Mouse (Mus musculus) NIH3T3 (cell line): Measurements from ENCODE around the gene Scn9a.

Experiments used
- DNase-seq: peaks from one replicate; pipeline ENCODE4 v3.0.0-alpha.2; 2012; ENCODE audit warnings: low read depth

Gene Scn9a

GRCm38 (mm10) chr2:66634580-66635359, at the start of gene Scn9a:
Gene Scn9a, minus strand, starts transcription at chr2:66634962.
- no peak for DNase-seq

DNA sequence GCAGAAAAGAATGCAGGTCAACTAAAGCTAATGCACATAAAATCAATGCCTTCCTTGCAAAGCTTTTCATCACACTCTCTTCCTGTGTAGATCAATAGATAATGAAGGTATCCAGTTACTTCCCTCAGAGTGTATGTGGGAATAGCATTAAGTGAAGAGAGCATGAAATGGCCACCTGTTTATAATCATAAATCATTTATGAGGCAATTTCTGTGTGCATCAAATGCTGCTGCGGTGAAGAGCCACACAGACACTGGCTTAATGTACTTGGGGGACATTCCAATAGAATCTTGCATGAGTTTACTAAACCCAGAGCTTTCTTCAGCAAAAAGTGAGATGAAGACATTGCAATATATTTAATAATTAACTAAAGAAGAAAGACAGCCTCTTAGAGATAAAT, 27.2 kb upstream of the Scn9a start:
- no peak for DNase-seq

DNA sequence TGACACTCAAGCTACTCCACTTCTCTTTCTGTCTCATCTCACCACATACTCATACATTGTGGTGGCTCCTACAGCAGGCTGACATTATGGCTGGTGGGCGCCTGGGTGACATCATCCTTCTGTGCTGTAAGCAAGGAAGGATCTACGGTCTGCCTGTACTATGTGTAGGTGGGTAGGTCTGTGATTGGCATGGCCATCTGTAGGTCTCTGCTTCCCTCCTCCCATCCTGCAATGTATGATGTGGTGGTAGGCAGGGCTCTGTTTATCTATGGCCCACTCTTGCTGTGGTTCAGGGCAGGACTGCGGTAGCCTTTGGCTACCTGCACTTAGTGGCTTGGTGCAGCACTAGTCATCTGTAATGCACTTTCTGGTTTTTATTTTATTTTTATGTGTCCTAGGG, 21.7 kb upstream of the Scn9a start:
- no peak for DNase-seq

- DNase-seq: no peak
Measured at GRCm38 (mm10) chr2:66655431-66655830, 20.7 kb upstream of the Scn9a start.

GRCm38 (mm10) chr2:66644384-66644783, 9.6 kb upstream of the Scn9a start:
- DNase-seq: peak; percentile 74

DNA sequence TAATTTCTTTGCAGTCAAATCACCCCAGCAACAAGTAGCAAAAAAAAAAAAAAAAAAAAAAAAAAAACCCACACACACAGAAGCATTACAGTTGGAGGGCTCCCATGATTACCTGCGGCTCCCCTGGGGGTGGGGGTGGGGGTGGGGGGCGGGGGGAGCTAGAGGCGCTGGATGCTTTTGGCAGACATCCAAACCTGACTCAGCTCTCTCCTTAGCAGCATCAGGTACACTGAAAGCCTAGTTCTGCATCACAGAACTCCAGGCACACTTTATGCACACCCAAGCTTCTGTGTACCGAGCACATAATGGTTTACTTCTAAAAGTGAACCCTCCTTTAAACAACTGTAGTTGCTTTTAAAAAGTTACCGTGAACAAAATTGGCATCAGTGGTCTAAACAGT, 2.0 kb downstream of the Scn9a start:
- DNase-seq: peak; percentile 4

DNA sequence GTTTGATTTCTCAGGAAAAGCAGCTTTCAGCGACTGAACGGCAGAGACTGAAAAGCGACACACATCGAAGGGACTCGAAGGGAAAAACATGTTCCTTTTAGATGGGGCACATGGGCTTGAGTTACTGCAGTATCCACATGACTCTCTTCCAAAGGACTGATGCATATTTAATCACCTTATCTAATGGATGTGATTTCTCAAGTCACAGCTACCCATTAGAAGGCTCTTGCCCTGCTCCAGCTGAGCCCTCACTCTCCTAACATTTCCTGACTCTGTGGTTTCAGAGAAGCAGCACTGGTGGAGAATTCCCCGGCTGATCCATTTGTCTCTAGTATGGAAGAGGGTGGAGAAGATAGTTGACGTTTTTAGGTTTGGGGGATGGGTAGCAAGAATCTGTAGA, 23.7 kb downstream of the Scn9a start:
- no peak for DNase-seq

- peak; percentile 63 for DNase-seq
Measured at GRCm38 (mm10) chr2:66597313-66597712, 37.4 kb downstream of the Scn9a start.

DNA sequence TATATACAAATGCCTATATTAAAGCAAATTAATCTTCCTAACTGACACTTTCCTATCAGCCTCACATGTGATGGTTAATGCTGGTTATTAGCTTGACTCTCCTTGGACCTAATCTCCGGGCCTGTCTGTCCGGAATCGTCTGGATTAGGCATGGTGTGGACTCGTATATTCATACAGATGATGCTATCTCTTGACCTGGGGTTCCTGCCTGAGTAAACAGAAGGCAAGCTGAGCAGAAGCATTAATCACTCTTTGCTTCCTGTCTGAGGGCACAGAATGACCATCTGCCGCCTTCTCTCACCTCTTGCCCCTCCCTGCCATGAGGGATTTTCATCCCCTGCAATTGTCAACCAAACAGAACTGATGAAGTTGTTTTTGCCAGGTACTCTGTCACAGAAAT, 38.6 kb downstream of the Scn9a start:
- DNase-seq: no peak

DNA sequence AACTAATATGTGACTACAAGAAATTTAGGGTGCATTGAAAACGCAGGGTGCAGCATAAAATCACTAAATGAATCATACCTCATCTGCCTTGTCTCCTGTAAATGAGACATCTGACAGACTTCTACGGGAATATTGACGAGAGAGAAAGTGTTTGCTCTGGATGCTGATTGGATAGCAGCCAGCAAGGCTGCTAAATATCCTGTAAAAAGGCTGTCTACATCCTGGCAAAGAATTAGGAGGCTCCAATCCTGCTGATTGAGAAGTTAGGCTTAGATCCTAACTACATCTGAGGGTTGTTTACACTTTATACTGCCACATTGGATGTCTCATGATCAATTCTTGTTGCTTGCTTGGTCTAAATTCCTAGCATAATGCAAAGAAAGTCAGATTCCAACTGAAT, 44.6 kb downstream of the Scn9a start:
- DNase-seq: no peak

DNA sequence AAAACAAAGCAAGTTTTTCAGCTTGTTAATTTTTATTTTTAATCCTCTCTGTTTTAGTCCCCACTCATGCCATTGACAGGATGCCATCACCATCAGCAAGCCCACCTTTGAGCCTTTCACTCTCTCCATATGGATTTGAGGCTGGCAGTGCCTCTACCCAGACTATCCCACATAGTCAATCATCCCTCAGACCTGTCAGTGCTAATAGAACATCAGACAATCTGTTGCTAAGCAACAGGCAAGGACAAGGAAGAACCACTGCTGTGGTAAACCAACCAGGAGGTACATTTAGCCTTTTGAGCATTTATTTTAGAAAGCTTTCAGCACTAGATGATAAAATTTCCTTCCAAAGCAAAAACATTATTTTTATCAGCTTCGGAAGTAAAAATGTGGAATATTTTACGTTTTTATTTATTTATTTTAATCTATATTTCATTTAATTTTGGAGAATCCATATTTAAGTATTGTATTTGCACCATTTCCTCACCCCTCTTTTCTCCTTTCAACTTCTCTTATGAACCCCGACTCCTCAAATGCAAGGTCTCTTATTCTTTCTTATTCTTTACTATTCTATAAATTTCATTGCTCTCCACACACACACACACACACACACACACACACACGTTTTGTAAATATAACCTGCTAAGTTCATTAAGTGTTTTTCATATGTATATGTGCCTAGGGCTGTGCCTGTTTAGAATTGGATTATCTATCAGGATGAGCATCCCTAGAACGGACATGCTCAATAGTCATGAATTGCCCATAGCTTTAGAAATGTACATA, 54.5 kb downstream of the Scn9a start:
- DNase-seq: no peak

- DNase-seq: no peak
Measured at GRCm38 (mm10) chr2:66548254-66548653, 86.5 kb downstream of the Scn9a start.

GRCm38 (mm10) chr2:66519966-66520365, 114.8 kb downstream of the Scn9a start:
- peak; percentile 14 for DNase-seq

GRCm38 (mm10) chr2:66511424-66511823, 123.3 kb downstream of the Scn9a start:
- DNase-seq: no peak

GRCm38 (mm10) chr2:66508032-66508431, 126.7 kb downstream of the Scn9a start:
- DNase-seq: peak; percentile 83

DNA sequence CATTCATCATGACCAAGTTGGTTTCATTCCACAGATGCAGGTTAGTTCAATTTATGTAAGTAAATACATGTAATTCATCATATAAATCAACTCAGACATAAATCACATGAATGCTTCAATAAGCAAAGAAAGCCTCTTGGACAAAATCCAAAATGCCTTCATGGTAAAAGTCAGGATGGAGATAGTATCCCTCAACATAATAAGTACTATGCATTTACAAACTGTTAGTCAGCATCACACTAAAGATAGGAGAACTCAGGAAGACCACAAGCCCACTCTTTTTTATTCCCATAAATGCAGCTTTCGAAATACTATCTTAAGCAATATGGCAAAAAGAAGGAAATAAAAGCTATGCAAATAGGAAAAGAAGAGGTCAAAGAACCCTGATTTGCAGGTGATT, 127.1 kb downstream of the Scn9a start:
- DNase-seq: peak; percentile 65

GRCm38 (mm10) chr2:66502158-66502557, 132.6 kb downstream of the Scn9a start:
- peak; percentile 36 for DNase-seq

DNA sequence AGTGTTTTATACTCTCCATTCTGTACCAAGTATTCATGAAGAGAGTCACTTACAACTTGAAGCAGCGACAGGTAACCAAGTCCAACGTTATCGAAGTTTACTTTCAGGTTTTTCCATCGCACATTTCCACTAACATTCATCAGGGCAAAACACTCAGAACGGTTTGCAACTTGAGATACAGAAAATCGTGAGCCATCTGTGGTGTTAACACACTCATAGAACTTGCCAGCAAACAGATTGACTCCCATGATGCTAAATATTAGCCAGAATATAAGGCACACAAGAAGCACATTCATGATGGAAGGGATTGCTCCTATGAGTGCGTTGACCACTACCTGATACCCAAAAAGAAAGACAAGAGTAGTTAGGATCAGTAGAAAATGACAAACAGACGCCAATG, 140.2 kb downstream of the Scn9a start:
- no peak for DNase-seq

DNA sequence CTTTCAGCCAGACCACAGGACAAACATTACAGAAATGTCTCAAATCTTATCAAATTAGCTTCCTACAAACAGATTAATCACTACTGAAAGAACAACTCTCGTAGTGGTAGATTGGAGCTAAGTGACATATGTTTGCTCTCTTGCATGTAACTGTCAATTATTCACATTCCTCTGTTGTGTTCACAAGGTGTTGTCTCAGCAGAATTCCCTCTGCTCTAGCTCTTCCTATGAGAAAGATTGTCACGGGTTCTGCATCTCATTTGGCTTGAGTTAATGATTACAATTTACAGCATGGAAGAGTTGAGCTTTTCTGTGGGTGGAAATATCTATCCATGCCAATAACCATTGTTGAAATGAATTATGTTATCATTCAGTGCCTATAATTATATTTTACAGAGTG, 156.4 kb downstream of the Scn9a start:
- DNase-seq: no peak

GRCm38 (mm10) chr2:66473181-66473822, 161.5 kb downstream of the Scn9a start:
- DNase-seq: peak; percentile 71

DNA sequence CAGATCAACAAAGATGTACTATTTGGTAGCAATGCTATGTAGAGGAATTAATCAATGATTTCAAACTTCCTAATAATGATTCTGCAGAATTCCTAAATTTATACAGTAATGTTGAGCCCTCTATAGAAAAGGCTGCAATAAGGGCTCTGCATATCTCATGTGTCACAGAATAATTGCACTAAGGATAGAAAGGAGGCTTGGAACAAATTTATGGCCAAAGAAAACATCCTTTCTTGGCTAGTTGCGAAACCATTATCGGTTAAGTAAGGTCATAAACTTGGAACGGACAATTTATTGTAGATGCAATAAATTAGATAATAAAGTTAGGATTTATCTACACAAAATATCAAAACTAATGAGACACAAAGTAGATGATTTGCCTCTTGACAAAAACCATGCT, 169.3 kb downstream of the Scn9a start:
- DNase-seq: no peak

GRCm38 (mm10) chr2:66464874-66465458, 169.8 kb downstream of the Scn9a start:
- DNase-seq: no peak

DNA sequence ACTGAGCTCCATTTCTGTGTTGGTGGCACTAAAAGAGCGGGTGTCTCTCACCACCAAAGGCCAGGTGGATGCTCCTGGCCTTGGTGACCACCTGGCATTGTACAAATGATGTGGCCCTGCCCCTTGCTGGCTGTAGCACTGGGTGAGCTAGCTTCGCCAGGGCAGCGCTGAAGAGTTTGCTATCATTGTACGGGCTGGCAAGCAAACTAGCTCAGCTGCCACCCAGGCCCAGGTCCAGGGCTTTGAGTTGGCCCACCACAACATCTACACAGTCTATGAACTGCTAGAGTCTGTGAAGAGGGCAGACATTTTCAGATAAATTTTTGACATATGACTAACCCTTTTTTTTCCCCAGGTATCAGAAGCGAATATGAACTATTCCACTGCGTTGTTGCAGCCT, 170.8 kb downstream of the Scn9a start:
- no peak for DNase-seq
